Mouse (Mus musculus): ENCODE measurements around the gene Gpr162. TPM values are rescaled to one million over a fixed set of nuclear protein-coding genes. Genes with fewer than 3 reads are reported as not detected.

The Gpr162 gene
- polyA plus RNA-seq, 1 experiment = 4.0 TPM

DNA sequence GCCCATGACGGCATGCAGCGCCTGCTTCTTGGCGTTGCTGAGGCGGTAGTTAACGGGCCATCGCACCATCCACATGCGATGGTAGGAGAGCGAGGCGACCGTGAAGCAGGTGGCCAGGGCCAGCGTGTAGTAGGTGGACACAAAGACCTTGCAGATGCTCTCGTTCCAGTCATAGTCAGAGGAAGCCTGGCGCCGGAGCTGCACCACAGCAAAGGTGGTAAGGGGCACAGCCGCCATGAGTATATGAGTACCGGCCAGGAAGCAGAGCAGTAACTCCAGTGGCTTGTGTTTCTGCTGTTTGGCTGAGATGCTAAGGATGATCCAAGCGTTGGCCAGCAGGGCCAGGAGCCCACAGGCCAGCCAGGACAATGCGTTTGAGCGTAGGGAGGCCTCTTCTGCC is 2.5 kb downstream of the Gpr162 start:
- no peaks in the 10 kb centered on the region for H3K27me3 ChIP-seq (replicated peaks; ENCODE audit: control insufficient read depth, insufficient read depth, low read length)

GRCm38 (mm10) chr6:124860511-124860910 is 3.3 kb downstream of the Gpr162 start:
- Histone ChIP-seq H3K4me1 (ENCODE audit: control insufficient read depth, insufficient read depth, low read length) (no peaks in the 10 kb centered on the region), H3K27ac (ENCODE audit: insufficient read depth, low read depth, low read length) (no peak overlapping the region), H3K27me3 (replicated peaks; ENCODE audit: control insufficient read depth, insufficient read depth, low read length) (no peaks in the 10 kb centered on the region), H3K36me3 (ENCODE audit: control insufficient read depth, insufficient read depth, low read length) (no peaks in the 10 kb centered on the region), H3K4me3 (ENCODE audit: insufficient read depth, low read depth, low read length) (no peak overlapping the region)
- TF ChIP-seq POLR2A (IDR thresholded peaks at IDR 0.05; ENCODE audit: low read depth, low read length) = no peak
- TF ChIP-seq CTCF (conservative IDR thresholded peaks at IDR 0.05; ENCODE audit: insufficient read depth, insufficient read length, low read depth, low read length) = no peak
- no peak for DNase-seq
- WGBS = 90% methylated on average over 9 of the region's 9 CpGs

More for the DNA sequence above, 2.5 kb downstream of the Gpr162 start:
- DNase-seq = no peak
- H3K4me1 ChIP-seq (ENCODE audit: control insufficient read depth, insufficient read depth, low read length) = no peaks in the 10 kb centered on the region
- H3K4me3 ChIP-seq (ENCODE audit: insufficient read depth, low read depth, low read length) = no peak overlapping the region
- WGBS = 86% methylated on average over 19 of the region's 19 CpGs
- H3K36me3 ChIP-seq (ENCODE audit: control insufficient read depth, insufficient read depth, low read length) = no peaks in the 10 kb centered on the region
- TF ChIP-seq POLR2A (IDR thresholded peaks at IDR 0.05; ENCODE audit: low read depth, low read length) (no peak), CTCF (conservative IDR thresholded peaks at IDR 0.05; ENCODE audit: insufficient read depth, insufficient read length, low read depth, low read length) (no peak)
- no peak overlapping the region for H3K27ac ChIP-seq (ENCODE audit: insufficient read depth, low read depth, low read length)

GRCm38 (mm10) chr6:124859725-124860124 is 4.1 kb downstream of the Gpr162 start:
- Histone ChIP-seq H3K27ac (ENCODE audit: insufficient read depth, low read depth, low read length) (no peak overlapping the region), H3K36me3 (ENCODE audit: control insufficient read depth, insufficient read depth, low read length) (no peaks in the 10 kb centered on the region), H3K4me3 (ENCODE audit: insufficient read depth, low read depth, low read length) (no peak overlapping the region), H3K4me1 (ENCODE audit: control insufficient read depth, insufficient read depth, low read length) (no peaks in the 10 kb centered on the region), H3K27me3 (replicated peaks; ENCODE audit: control insufficient read depth, insufficient read depth, low read length) (no peaks in the 10 kb centered on the region)
- 11% methylated on average over 12 of the region's 12 CpGs for WGBS
- TF ChIP-seq CTCF (conservative IDR thresholded peaks at IDR 0.05; ENCODE audit: insufficient read depth, insufficient read length, low read depth, low read length) = peak; percentile 94
- no peak for TF ChIP-seq POLR2A (IDR thresholded peaks at IDR 0.05; ENCODE audit: low read depth, low read length)
- peak; percentile 88 for DNase-seq

DNA sequence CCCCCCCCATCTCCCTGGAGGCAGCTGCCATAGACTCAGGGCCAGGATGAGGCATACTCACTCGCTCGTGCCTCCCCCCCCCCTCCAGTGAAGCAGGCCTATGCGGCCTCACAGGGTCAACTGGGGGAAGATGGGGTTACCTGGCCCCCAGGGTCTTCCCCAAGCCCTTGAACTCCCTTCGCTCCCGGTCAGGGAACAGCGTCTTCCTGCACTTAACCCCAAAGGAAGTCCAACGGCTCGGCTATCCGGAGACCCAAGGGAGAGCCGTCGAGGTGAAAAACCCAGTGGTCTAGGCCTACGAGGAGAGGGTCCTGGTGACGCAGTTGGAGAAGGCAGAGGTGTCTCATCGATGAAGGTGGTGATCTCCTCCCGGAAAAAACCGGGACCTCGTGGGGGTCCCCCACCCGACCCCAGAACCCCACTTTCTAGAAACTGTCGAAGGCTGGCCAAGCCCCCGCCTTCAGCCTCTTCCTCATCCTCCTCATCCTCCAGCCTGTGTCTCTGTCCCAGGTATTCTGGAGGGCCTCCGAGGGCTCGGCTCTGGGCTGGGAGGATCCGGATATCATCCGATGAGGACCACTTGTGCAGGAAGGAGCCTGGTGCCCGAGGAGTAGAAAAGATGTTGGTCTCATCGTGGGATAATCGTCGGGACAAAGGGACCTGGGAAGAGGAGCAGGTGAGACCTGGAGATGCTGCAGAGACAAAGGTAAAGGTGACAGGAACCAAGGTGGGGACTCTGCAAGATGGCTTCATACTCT is 5.0 kb downstream of the Gpr162 start:
- Histone ChIP-seq H3K36me3 (ENCODE audit: control insufficient read depth, insufficient read depth, low read length) (no peaks in the 10 kb centered on the region), H3K27me3 (replicated peaks; ENCODE audit: control insufficient read depth, insufficient read depth, low read length) (no peaks in the 10 kb centered on the region), H3K4me3 (ENCODE audit: insufficient read depth, low read depth, low read length) (no peak overlapping the region), H3K4me1 (ENCODE audit: control insufficient read depth, insufficient read depth, low read length) (no peaks in the 10 kb centered on the region), H3K27ac (ENCODE audit: insufficient read depth, low read depth, low read length) (no peak overlapping the region)
- 76% methylated on average over 28 of the region's 28 CpGs for WGBS
- DNase-seq = no peak
- TF ChIP-seq CTCF (conservative IDR thresholded peaks at IDR 0.05; ENCODE audit: insufficient read depth, insufficient read length, low read depth, low read length) (no peak), POLR2A (IDR thresholded peaks at IDR 0.05; ENCODE audit: low read depth, low read length) (no peak)

- no peak for DNase-seq
- no peaks in the 10 kb centered on the region for H3K4me1 ChIP-seq (ENCODE audit: control insufficient read depth, insufficient read depth, low read length)
- H3K36me3 ChIP-seq (ENCODE audit: control insufficient read depth, insufficient read depth, low read length) = no peaks in the 10 kb centered on the region
- TF ChIP-seq POLR2A (IDR thresholded peaks at IDR 0.05; ENCODE audit: low read depth, low read length) (no peak), CTCF (conservative IDR thresholded peaks at IDR 0.05; ENCODE audit: insufficient read depth, insufficient read length, low read depth, low read length) (no peak)
- H3K27ac ChIP-seq (ENCODE audit: insufficient read depth, low read depth, low read length) = no peak overlapping the region
- peak overlapping the region; percentile 65; the same call in 1 of the 2 replicates for H3K4me3 ChIP-seq (ENCODE audit: insufficient read depth, low read depth, low read length)
- WGBS = 37% methylated on average over 26 of the region's 26 CpGs
- H3K27me3 ChIP-seq (replicated peaks; ENCODE audit: control insufficient read depth, insufficient read depth, low read length) = no peaks in the 10 kb centered on the region
Measured at GRCm38 (mm10) chr6:124857840-124858530, 5.8 kb downstream of the Gpr162 start.

GRCm38 (mm10) chr6:124856916-124857839 is 6.6 kb downstream of the Gpr162 start, which contains the start of gene P3h3:
Gene P3h3 (minus strand): TSS chr6:124857752.
- under 1% methylated on average over 86 of the region's 86 CpGs for WGBS
- peak within 1 kb of the TSS; percentile 65 for H3K4me3 ChIP-seq (ENCODE audit: insufficient read depth, low read depth, low read length)
- DNase-seq = peak; percentile 79
- TF ChIP-seq CTCF (conservative IDR thresholded peaks at IDR 0.05; ENCODE audit: insufficient read depth, insufficient read length, low read depth, low read length) (peak; percentile 55), POLR2A (IDR thresholded peaks at IDR 0.05; ENCODE audit: low read depth, low read length) (no peak)
- no peak within 1 kb of the TSS for H3K27ac ChIP-seq (ENCODE audit: insufficient read depth, low read depth, low read length)
- no peaks in the 10 kb centered on the region for H3K27me3 ChIP-seq (replicated peaks; ENCODE audit: control insufficient read depth, insufficient read depth, low read length)
- H3K4me1 ChIP-seq (ENCODE audit: control insufficient read depth, insufficient read depth, low read length) = no peaks in the 10 kb centered on the region
- H3K36me3 ChIP-seq (ENCODE audit: control insufficient read depth, insufficient read depth, low read length) = no peaks in the 10 kb centered on the region

Measured in kidney, adult 2 months (tissue).